Comparison of ENCODE assay signal across 20 mouse cellular contexts in the genomic region with DNA sequence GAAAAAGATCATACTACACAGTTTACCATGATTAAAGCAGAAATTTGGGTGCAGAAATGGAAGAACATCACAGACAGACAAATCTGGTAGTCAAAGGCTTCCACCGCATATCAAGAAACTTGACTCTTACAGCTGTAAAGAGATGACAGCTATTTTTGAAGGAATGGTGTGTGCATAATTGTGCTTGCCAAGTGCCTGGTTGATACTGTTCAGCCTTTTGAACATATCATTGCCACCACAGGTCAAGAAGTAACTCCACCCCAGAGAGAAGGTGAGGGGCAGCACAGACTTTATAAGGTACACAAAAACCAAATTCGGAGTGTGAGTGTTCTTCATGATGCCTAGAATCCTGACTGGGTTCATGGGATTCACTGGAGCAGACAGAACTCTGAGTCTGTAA. TPM values are rescaled to one million over a fixed set of nuclear protein-coding genes. Genes with fewer than 3 reads are reported as not detected.
"Had no signal": no experiment of that assay in that cellular context is flagged by ENCODE, and none has a peak within 500 bp of the region (broad histone marks: within the 10 kb centered on the region; RNA-seq: fewer than 3 reads in every experiment).

No protein-coding gene starts in this region.

- H3K4me3 ChIP-seq: lung, embryonic 15.5 days; megakaryocyte, embryonic 14.5 days; midbrain, embryonic 13.5 days; midbrain, embryonic 15.5 days; neural tube, embryonic 12.5 days; stomach, embryonic 15.5 days had no signal

- H3K27ac ChIP-seq: lung, embryonic 15.5 days; macrophage; midbrain, embryonic 13.5 days; midbrain, embryonic 15.5 days; neural tube, embryonic 12.5 days; stomach, embryonic 15.5 days; stomach, postnatal 0 days had no signal

- DNase-seq: lung, adult 2 months; lung, postnatal 14 days; lung, postnatal 36 days; right cerebral cortex, postnatal 14 days; thymus, adult 2 months; thymus, postnatal 25 days; thymus, postnatal 4 days had no signal

- ATAC-seq: lung, postnatal 0 days; midbrain, embryonic 13.5 days; midbrain, embryonic 15.5 days had no signal

- H3K4me1 ChIP-seq: lung, embryonic 15.5 days; megakaryocyte, embryonic 14.5 days; midbrain, embryonic 13.5 days; midbrain, embryonic 15.5 days; neural tube, embryonic 12.5 days; stomach, embryonic 15.5 days had no signal

- H3K36me3 ChIP-seq: lung, embryonic 15.5 days; midbrain, embryonic 13.5 days; midbrain, embryonic 15.5 days; neural tube, embryonic 12.5 days; stomach, embryonic 15.5 days had no signal

- H3K9ac ChIP-seq: lung, embryonic 15.5 days; midbrain, embryonic 13.5 days; midbrain, embryonic 15.5 days; neural tube, embryonic 12.5 days; stomach, embryonic 15.5 days had no signal

- H3K27me3 ChIP-seq: lung, embryonic 15.5 days; megakaryocyte, embryonic 14.5 days; midbrain, embryonic 13.5 days; midbrain, embryonic 15.5 days; neural tube, embryonic 12.5 days; stomach, embryonic 15.5 days had no signal

- H3K9me3 ChIP-seq: lung, embryonic 15.5 days; midbrain, embryonic 13.5 days; midbrain, embryonic 15.5 days; neural tube, embryonic 12.5 days; stomach, embryonic 15.5 days had no signal

- H3K4me2 ChIP-seq: lung, embryonic 15.5 days; midbrain, embryonic 11.5 days; midbrain, embryonic 13.5 days; midbrain, embryonic 15.5 days; neural tube, embryonic 12.5 days; stomach, embryonic 15.5 days had no signal

RNA-seq across cellular contexts. Expression of gene Nav3, which starts 53.1 kb away (rescaled TPM):
- total RNA-seq: megakaryocyte progenitor cell, adult 5-6 weeks; monocyte, adult 5-6 weeks; neutrophil, adult 5-6 weeks had no signal
- polyA plus RNA-seq: macrophage had no signal
